In the genomic region with DNA sequence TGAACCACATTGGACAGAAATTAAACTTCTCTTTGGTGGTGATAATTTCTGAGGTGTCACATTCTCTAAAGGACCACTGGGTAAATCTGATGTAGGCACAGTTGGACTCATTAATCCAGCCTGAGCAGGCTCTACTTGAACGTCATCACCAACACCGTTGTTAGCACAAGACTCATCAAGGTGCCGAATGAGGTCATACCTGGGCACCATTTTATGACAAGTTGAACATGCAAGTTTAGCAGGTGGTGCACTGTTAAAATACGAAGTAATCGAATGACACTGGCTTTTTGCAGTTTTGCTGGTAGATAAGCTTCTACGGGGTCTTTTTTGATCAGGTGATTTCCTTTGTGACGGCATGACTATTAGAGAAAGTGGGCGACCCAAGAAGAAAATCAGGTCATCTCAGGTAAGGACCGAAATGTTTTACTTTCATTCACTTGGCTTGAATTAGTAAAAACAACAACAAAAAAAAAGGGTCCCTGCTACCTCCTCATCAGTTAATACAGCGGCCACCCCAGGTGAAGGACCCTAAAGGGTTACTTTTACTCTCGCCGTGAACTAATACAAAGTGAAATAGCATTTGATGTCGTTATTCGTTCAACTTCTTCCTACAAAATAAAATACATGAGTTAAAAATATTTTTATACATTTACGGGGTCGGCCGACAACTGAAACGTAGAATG, we compare ENCODE assay signal across 8 mouse cellular contexts. TPM values are rescaled to one million over a fixed set of nuclear protein-coding genes. Genes with fewer than 3 reads are reported as not detected.
DNase-seq lines count a peak whose midpoint lies in the region; ATAC-seq and TF ChIP-seq lines count a peak whose summit lies in the region.

No protein-coding gene starts in this region.

- no peaks in the 10 kb centered on the region for H3K9me3 ChIP-seq in hindbrain, embryonic 14.5 days (ENCODE audit: control insufficient read depth, low read length)
- no peaks in the 10 kb centered on the region for H3K9me3 ChIP-seq in midbrain, embryonic 12.5 days

- DNase-seq in left cerebral cortex, adult 2 months (ENCODE audit: extremely low spot score in 1 of 2, low spot score in 2 of 2) = no peak
- no peak for DNase-seq in left cerebral cortex, postnatal 14 days (ENCODE audit: low spot score in 2 of 2)
- DNase-seq in c-Kit-positive CD71-positive TER-119-negative erythroid progenitor cells, embryonic 14.5 days (ENCODE audit: low read depth) = peak; percentile 29
- peak; percentile 31 for DNase-seq in hindbrain, embryonic 14.5 days (ENCODE audit: low spot score)
- DNase-seq in adrenal gland, postnatal 36 days = no peak
- DNase-seq in frontal cortex, postnatal 14 days (ENCODE audit: low spot score in 2 of 2) = no peak
- DNase-seq in thymus, adult 18-20 months = no peak

- WGBS in hindbrain, embryonic 14.5 days = 16% methylated on average over 18 of the region's 18 CpGs
- 14% methylated on average over 18 of the region's 18 CpGs for WGBS in midbrain, embryonic 12.5 days

- peaks cover 34% of the 10 kb centered on the region for H3K36me3 ChIP-seq in hindbrain, embryonic 14.5 days (replicated peaks; ENCODE audit: control insufficient read depth, insufficient read depth)
- peaks cover 36% of the 10 kb centered on the region for H3K36me3 ChIP-seq in midbrain, embryonic 12.5 days

- H3K4me2 ChIP-seq in hindbrain, embryonic 14.5 days (replicated peaks) = peak overlapping the region; percentile 69
- peak overlapping the region; percentile 65 for H3K4me2 ChIP-seq in midbrain, embryonic 12.5 days (replicated peaks)

- H3K9ac ChIP-seq in hindbrain, embryonic 14.5 days = peak overlapping the region; percentile 67
- peak overlapping the region; percentile 71 for H3K9ac ChIP-seq in midbrain, embryonic 12.5 days (replicated peaks)

- peak overlapping the region; percentile 73 for H3K4me3 ChIP-seq in left cerebral cortex, adult 2 months
- H3K4me3 ChIP-seq in hindbrain, embryonic 14.5 days (replicated peaks; ENCODE audit: low read length) = peak overlapping the region; percentile 65
- H3K4me3 ChIP-seq in midbrain, embryonic 12.5 days = peak overlapping the region; percentile 70

- H3K27ac ChIP-seq in left cerebral cortex, adult 2 months = peak overlapping the region; percentile 88
- peak overlapping the region; percentile 93 for H3K27ac ChIP-seq in hindbrain, embryonic 14.5 days
- H3K27ac ChIP-seq in midbrain, embryonic 12.5 days (replicated peaks) = peak overlapping the region; percentile 95

- peak; percentile 41; the same call in 1 of the 2 replicates for ATAC-seq in hindbrain, embryonic 14.5 days (ENCODE audit: low FRiP score)
- ATAC-seq in midbrain, embryonic 12.5 days (ENCODE audit: low FRiP score, low read depth) = peak; percentile 31

- H3K4me1 ChIP-seq in hindbrain, embryonic 14.5 days (replicated peaks; ENCODE audit: control insufficient read depth, insufficient read depth, low read length) = peaks cover 10% of the 10 kb centered on the region
- H3K4me1 ChIP-seq in midbrain, embryonic 12.5 days = peaks cover 10% of the 10 kb centered on the region

- intact Hi-C loops in left cerebral cortex, adult 2 months (cut with DNase I) = loop anchor here (5.0 kb wide), 1 partner anchor 369 kb away; no protein-coding TSS in a partner anchor
- intact Hi-C loops in left cerebral cortex, postnatal 14 days (cut with DNase I) = no loop called here

- H3K27me3 ChIP-seq in hindbrain, embryonic 14.5 days (ENCODE audit: control insufficient read depth, insufficient read depth, low read length) = no peaks in the 10 kb centered on the region
- no peaks in the 10 kb centered on the region for H3K27me3 ChIP-seq in midbrain, embryonic 12.5 days

- TF ChIP-seq CTCF in left cerebral cortex, adult 2 months (IDR thresholded peaks at IDR 0.05) = no peak

RNA-seq across cellular contexts. Expression of a gene that starts 0.6 kb away (rescaled TPM):
- 10 to 100 TPM; 10.7 to 10.9 TPM for total RNA-seq in left cerebral cortex, adult 2 months (2021)
- total RNA-seq in left cerebral cortex, postnatal 14 days (2021) = 1 to 10 TPM; 8.9 to 9.0 TPM
- 3.5 and 5.0 TPM in 2 replicates for polyA plus RNA-seq in hindbrain, embryonic 14.5 days (2014; fragmentation: Nextera tagmentation; extraction: Ambion mirVana)
- polyA plus RNA-seq in midbrain, embryonic 12.5 days (2016; fragmentation: Nextera tagmentation; extraction: Ambion mirVana) = 9.8 and 10.0 TPM in 2 replicates
- total RNA-seq in adrenal gland, postnatal 36 days (2021) = 1 to 10 TPM; 5.7 to 6.9 TPM

RNA-seq across cellular contexts. Expression of a gene that starts 18.8 kb away (rescaled TPM):
- 10 to 100 TPM; 20.4 to 20.7 TPM for total RNA-seq in left cerebral cortex, adult 2 months (2021)
- 10 to 100 TPM; 15.1 to 17.5 TPM for total RNA-seq in left cerebral cortex, postnatal 14 days (2021)
- polyA plus RNA-seq in hindbrain, embryonic 14.5 days (2014; fragmentation: Nextera tagmentation; extraction: Ambion mirVana) = 20.2 and 22.5 TPM in 2 replicates
- polyA plus RNA-seq in midbrain, embryonic 12.5 days (2016; fragmentation: Nextera tagmentation; extraction: Ambion mirVana) = 42.2 and 43.0 TPM in 2 replicates
- total RNA-seq in adrenal gland, postnatal 36 days (2021) = 10 to 100 TPM; 25.0 to 27.6 TPM

RNA-seq across cellular contexts. Expression of a gene that starts 19.1 kb away (rescaled TPM):
- 10 to 100 TPM; 45.8 to 49.5 TPM for total RNA-seq in left cerebral cortex, adult 2 months (2021)
- total RNA-seq in left cerebral cortex, postnatal 14 days (2021) = 10 to 100 TPM; 44.3 to 48.7 TPM
- 47.3 and 58.9 TPM in 2 replicates for polyA plus RNA-seq in hindbrain, embryonic 14.5 days (2014; fragmentation: Nextera tagmentation; extraction: Ambion mirVana)
- polyA plus RNA-seq in midbrain, embryonic 12.5 days (2016; fragmentation: Nextera tagmentation; extraction: Ambion mirVana) = 34.6 and 34.9 TPM in 2 replicates
- 10 to 100 TPM; 55.7 to 86.5 TPM for total RNA-seq in adrenal gland, postnatal 36 days (2021)

Comparison
In these comparisons a context has a peak if more than half of its experiments do, and no peak if none do; other contexts are left out.
1. DNase-seq: peak in c-Kit-positive CD71-positive TER-119-negative erythroid progenitor cells, embryonic 14.5 days (single experiment) and hindbrain, embryonic 14.5 days (single experiment); none in left cerebral cortex, adult 2 months (0 of 2), left cerebral cortex, postnatal 14 days (0 of 2), adrenal gland, postnatal 36 days (0 of 2), frontal cortex, postnatal 14 days (0 of 2) and thymus, adult 18-20 months (0 of 2).
2. Peak in every context shown above with its lines, with median percentiles within 50 percentile points of each other: H3K27ac ChIP-seq and H3K4me3 ChIP-seq.